Mouse (Mus musculus): Measurements from ENCODE around the gene Creb5.
A peak's percentile ranks its signal among the peaks of the same experiment; 100 is the strongest.

Creb5 gene

DNA sequence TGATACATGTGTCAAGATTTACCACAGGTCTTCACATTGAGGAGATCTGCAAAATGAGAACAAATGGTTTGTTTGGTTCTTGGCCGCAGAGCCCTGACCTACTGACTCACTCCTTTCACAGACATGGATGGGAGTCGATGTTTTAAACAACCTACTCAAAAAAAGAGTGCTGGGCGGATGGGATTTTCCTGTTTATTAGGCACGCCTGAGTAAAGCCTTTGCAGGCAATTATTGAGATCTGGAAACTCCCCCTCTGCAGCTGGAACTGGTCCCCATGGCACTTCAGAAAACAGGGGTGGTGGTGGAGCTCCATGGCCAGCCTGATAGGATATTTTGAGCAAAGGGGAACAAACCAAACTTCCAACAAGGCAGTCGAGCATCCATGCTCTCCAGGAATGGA lies 258.9 kb downstream of the Creb5 start:
- no peak for DNase-seq (ENCODE audit: low read depth)

DNA sequence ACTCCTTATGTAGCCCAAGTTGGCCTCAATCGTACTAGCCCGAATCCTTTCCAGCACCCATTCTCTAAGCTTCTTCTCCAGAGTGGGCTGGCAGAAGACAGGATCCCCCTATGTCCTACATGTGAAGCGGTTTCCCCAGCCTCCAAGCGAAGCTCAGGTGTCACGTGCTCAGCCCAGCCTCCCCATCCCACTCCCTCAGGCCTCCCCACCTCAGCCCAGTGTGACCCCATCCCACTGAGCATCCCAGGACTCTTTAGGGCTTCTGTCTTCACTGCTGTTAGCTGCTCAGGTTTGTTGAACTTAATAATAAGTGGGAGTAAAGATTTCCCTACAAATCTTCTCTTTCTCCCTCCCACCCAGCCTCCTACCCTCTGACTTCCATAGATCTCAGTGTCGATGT lies 261.2 kb downstream of the Creb5 start:
- no peak for DNase-seq (ENCODE audit: low read depth)

- DNase-seq (ENCODE audit: low read depth) = no peak
Observed at GRCm38 (mm10) chr6:53549409-53549808, 262.3 kb downstream of the Creb5 start.

DNA sequence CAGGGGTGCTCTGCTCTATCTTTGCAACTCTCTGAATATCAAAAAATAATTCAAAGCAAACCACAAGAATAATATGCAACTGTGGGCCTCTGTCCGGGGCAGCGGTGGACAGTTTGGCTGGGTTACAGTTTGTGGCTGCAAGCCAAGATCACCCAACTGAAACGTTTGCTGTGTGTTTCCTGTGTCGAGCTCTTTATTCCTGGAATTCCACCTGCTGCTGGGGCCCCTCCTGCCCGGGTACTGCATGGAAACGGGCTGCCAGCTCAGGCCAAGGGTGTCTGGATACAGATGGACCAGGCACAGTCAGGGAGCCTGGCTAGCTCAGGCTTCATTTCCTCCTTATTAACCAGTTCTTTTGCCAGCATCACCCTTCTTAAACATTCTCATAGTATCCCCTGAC lies 269.0 kb downstream of the Creb5 start:
- no peak for DNase-seq (ENCODE audit: low read depth)

- DNase-seq (ENCODE audit: low read depth) = no peak
Observed at GRCm38 (mm10) chr6:53560928-53561327, 273.9 kb downstream of the Creb5 start.

- no peak for DNase-seq (ENCODE audit: low read depth)
Observed at GRCm38 (mm10) chr6:53562586-53562985, 275.5 kb downstream of the Creb5 start.

GRCm38 (mm10) chr6:53563546-53564185 lies 276.6 kb downstream of the Creb5 start:
- no peak for DNase-seq (ENCODE audit: low read depth)

- DNase-seq (ENCODE audit: low read depth) = no peak
Observed at GRCm38 (mm10) chr6:53569436-53569835, 282.4 kb downstream of the Creb5 start.

GRCm38 (mm10) chr6:53570906-53571305 lies 283.8 kb downstream of the Creb5 start:
- DNase-seq (ENCODE audit: low read depth) = no peak

GRCm38 (mm10) chr6:53571571-53572122 lies 284.6 kb downstream of the Creb5 start:
- DNase-seq (ENCODE audit: low read depth) = peak; percentile 13

DNA sequence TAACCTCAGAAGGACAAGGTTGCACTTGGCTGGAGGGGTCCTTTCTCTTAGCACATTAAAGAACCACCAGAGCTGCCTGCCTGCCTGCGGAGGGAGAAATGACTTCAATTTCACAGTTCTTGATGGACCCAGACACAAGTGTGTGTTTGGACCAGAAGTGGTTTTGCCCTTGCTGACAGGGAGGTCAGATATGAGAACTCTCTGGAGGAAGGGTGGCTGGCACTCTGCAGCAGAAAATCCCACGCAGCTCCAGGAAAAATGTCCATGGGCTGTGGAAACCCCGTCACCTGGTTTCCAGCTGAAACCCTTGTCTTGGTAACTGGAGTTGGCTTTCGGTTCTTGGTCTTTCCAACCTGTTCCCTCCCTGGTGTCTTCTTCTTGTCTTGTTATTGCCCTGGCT lies 285.4 kb downstream of the Creb5 start:
- DNase-seq (ENCODE audit: low read depth) = peak; percentile 11

DNA sequence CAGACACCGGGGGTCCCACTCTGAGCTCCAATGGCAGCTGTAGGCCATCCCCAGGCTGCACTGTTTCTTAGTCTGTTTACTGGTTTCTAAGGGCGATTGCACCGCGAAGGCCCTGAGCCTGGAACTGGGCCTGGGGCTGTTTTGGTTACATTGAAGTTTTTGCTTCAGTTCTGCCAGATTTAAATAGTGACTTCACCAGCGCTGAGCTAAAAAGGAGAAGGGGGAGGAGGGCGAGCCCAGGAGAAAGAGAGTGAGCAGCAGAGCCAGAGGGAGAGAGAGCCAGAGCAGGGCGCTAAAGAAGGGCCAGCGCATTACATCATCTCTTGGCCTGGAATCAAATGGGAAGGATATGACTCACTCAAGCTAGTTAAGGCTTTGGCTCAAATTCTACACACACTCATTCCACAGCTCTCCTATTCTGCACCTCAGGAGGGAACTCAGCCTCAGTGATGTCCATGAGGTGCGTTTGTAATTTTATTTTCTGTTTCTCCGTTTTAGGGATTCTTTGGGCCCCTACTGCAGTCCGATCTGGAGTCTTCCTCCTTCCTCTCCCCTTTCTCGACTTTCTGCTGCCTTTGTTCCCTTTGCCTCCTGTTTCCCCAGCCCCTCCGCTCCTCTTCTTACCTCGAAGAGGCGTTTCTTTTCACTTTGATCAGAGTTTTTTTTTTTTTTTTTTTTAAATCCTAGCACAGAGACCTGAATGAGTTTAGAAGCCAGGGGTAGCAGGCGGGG lies 286.1 kb downstream of the Creb5 start:
- peak; percentile 94 for DNase-seq (ENCODE audit: low read depth)

DNA sequence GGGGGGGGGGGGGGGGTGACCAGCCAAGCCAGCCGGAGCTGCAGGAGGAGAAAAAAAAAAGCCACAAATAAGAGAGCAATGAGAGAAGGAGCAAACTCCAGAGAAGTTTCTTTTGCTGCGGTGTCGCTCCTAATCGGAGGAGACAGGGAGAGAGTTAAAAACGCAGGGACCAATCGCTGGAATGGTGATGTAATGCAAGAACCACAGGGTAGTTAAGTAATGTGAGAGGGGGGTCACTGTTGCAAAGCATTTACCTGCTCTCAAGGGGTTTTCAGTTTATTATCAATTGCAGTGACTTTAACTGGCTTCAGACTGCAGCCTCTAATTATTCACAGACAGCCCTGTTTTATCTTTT lies 286.6 kb downstream of the Creb5 start:
- peak; percentile 7 for DNase-seq (ENCODE audit: low read depth)

- DNase-seq (ENCODE audit: low read depth) = no peak
Observed at GRCm38 (mm10) chr6:53574097-53574496, 287.0 kb downstream of the Creb5 start.

DNA sequence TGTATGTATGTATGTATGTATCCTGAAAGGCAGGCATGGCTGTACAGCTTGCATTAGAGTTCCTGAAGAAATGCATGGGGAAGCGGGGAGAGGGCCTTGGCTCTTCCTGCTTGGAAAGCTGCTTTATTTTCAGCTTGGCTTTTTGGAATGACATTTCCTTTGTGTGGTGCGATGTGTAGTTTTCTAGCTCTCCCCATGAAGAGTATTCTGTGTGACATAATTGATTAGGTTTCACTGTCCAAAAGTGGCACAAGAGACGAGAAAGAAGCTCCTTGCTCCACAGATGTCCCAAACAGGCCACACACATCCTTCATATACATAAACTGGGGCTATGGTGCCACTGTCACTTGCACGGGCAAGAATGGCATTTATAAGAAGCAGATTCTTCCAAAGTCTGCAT lies 288.1 kb downstream of the Creb5 start:
- no peak for DNase-seq (ENCODE audit: low read depth)

GRCm38 (mm10) chr6:53575836-53576235 lies 288.8 kb downstream of the Creb5 start:
- DNase-seq (ENCODE audit: low read depth) = no peak

- DNase-seq (ENCODE audit: low read depth) = no peak
Observed at GRCm38 (mm10) chr6:53576841-53577240, 289.8 kb downstream of the Creb5 start.

GRCm38 (mm10) chr6:53577776-53578175 lies 290.7 kb downstream of the Creb5 start:
- DNase-seq (ENCODE audit: low read depth) = no peak

- peak; percentile 54 for DNase-seq (ENCODE audit: low read depth)
Observed at GRCm38 (mm10) chr6:53580346-53580745, 293.3 kb downstream of the Creb5 start.

GRCm38 (mm10) chr6:53583234-53583875 lies 296.3 kb downstream of the Creb5 start:
- no peak for DNase-seq (ENCODE audit: low read depth)

DNA sequence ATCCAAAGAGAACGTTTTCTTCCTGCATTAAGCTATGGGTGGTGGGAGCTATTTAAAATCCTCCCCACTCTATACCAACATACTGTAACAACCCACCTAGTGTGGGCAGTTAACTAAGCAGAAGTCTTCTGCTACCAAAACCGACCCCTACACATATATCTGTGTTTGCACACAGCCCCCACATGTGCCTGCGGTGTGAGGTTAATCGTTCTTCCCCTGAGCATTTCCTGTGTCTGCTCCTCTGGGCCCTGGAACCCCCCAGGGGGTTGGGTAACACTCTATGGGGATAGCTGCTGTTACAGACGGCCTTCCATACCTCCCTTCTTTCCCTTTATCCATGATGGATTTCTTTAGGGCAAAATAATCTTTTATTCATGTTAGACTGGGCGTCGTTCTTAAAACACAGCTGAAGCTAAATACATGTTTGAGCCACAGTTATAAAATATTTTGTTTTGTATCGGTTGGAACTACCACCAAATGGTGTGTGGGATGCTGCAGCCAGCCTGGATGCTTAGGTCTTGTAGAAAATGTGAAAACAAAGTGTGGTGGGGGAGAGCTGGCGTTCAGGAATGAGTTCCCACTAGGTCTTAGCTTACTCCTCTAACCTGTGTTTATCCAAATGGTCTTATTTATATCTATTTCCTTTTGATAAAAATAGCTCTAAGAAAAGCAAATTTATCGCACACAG lies 297.8 kb downstream of the Creb5 start:
- DNase-seq (ENCODE audit: low read depth) = peak; percentile 57

- peak; percentile 73 for DNase-seq (ENCODE audit: low read depth)
Observed at GRCm38 (mm10) chr6:53589746-53590145, 302.7 kb downstream of the Creb5 start.
